Mouse (Mus musculus): ENCODE results near the gene Cep85l. TPM values are rescaled to one million over a fixed set of nuclear protein-coding genes. Genes with fewer than 3 reads are reported as not detected.

Gene Cep85l
- total RNA-seq, 2 experiments from 2014 or later: 45.6 to 62.4 TPM

DNA sequence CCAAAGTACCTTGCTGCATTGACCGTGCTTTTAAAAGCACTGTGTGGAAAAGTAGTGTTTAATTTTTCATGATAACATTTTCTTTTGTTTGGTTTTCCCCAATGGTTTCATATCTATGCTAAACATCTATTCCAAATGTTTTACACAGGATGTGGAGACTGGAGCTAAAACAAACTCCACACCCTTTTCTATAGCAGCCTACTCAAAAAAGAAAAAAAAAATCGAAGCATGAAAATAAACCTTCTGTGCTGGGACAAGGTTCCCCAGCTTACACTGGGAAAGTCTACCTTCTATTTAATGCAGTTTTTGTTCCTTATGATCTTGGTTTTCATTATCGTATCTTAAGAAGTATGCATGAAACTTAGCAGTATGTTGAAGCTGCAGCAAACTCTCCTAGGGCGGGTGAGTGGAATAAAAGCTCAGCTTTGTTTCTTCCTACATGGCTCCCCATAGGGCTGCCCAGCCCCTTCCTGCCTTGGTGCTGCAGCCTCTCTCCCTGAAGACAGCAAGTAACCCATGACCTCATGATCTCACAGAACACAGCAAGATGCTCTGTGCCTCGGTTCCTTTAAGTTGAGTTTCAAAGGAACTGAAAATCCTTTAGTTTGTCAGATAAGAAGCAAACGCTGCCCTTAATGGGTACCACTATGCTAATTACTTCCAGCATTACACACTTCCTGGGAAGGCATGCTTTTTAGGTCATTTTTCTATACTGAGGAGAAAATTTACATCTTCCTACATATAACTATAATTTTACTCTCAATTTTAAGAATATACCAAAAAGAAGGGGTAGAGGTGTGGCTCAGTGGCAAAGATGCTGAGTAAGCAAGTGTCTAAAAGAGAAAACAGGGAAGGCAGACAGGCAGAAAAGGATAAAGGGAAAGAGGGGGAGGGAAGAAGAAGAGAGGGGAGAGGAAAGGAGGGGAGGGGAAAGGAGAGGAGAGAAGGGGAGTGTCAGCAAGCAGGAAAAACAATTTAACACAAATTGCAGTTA, 34.6 kb upstream of the Cep85l start:
- DNase-seq: no peak
- Histone ChIP-seq H3K27ac (peak overlapping the region; percentile 71), H3K4me3 (no peak overlapping the region)
- no peak for TF ChIP-seq CTCF (IDR thresholded peaks at IDR 0.05)
- intact Hi-C loops (cut with DNase I): no loop called here

GRCm38 (mm10) chr10:53412936-53413335, 33.2 kb upstream of the Cep85l start:
- Histone ChIP-seq H3K27ac (peak overlapping the region; percentile 71), H3K4me3 (no peak overlapping the region)
- no peak for DNase-seq
- intact Hi-C loops (cut with DNase I): no loop called here
- no peak for TF ChIP-seq CTCF (IDR thresholded peaks at IDR 0.05)

GRCm38 (mm10) chr10:53412165-53412564, 32.4 kb upstream of the Cep85l start:
- intact Hi-C loops (cut with DNase I): no loop called here
- Histone ChIP-seq H3K4me3 (no peak overlapping the region), H3K27ac (peak overlapping the region; percentile 71)
- TF ChIP-seq CTCF (IDR thresholded peaks at IDR 0.05): no peak
- DNase-seq: no peak

DNA sequence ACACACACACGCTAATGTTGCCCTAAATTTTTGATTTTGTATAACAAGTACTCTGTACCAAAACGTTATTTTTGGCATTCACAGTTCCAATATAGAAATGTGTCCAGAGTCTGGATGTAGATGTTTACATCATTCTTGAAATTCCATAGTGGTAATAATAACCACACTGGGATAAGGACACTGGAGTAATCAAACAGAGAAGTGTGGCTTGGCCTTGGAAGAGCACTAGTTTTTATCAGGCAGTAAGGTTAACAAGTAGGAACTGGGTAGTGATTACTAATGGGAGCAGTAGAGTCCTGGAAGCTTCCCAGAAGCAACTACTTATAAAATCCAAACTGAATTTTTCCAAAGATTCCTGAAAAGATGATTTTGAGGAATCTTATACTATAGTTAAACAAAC, 31.1 kb upstream of the Cep85l start:
- intact Hi-C loops (cut with DNase I): no loop called here
- no peak for DNase-seq
- H3K27ac ChIP-seq: no peak overlapping the region
- no peak overlapping the region for H3K4me3 ChIP-seq
- no peak for TF ChIP-seq CTCF (IDR thresholded peaks at IDR 0.05)

DNA sequence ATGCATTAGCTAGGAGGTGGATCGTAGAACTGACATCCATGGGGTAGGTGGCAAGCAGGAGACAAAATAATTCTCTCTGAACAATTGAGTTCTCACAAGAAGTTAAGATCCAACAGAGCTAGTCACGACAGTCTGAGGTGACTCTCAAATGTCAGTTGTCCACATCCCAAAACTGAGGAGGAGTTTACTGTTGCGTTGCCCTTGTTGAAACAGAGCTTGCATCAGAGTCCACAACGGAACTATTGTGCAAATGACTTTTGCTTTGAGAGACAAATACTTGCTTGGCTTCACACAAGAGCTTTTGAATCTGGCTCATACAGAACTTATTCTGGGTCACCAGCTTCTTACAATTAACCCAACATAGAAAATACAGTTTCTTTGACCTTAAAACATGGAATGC, 27.7 kb upstream of the Cep85l start:
- H3K27ac ChIP-seq: no peak overlapping the region
- no peak for TF ChIP-seq CTCF (IDR thresholded peaks at IDR 0.05)
- intact Hi-C loops (cut with DNase I): no loop called here

GRCm38 (mm10) chr10:53406845-53407244, 27.1 kb upstream of the Cep85l start:
- no peak overlapping the region for H3K4me3 ChIP-seq
- DNase-seq: no peak
- no peak overlapping the region for H3K27ac ChIP-seq
- intact Hi-C loops (cut with DNase I): no loop called here
- no peak for TF ChIP-seq CTCF (IDR thresholded peaks at IDR 0.05)

More for the DNA sequence above, 27.7 kb upstream of the Cep85l start:
- no peak overlapping the region for H3K4me3 ChIP-seq
- no peak for DNase-seq

DNA sequence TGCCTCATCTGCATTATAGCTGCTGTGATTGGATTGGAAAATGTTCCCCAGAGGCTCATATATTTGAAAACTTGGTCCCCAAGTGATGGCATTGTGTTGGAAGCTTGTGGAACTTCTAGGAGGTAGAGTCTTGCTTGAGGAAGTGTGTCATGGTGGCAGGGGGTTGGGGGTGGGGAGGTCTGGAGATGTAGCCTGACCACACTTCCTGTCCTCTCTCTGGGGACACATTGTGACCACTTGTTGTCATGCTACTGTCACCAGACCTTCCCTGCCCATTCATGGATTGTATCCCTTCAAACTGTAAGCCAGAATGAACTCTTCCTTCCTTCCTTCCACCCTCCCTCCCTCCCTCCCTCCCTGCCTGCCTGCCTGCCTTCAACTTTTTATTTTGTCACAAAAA, 22.5 kb upstream of the Cep85l start:
- Histone ChIP-seq H3K4me3 (no peak overlapping the region), H3K27ac (no peak overlapping the region)
- DNase-seq: no peak
- intact Hi-C loops (cut with DNase I): no loop called here
- TF ChIP-seq CTCF (IDR thresholded peaks at IDR 0.05): no peak

GRCm38 (mm10) chr10:53399053-53399452, 19.3 kb upstream of the Cep85l start:
- no peak for TF ChIP-seq CTCF (IDR thresholded peaks at IDR 0.05)
- peak overlapping the region; percentile 95 for H3K27ac ChIP-seq
- no peak for DNase-seq
- intact Hi-C loops (cut with DNase I): loop anchor here (5.0 kb wide), 1 partner anchor 63 kb away; no protein-coding TSS in a partner anchor
- peak overlapping the region; percentile 68 for H3K4me3 ChIP-seq

DNA sequence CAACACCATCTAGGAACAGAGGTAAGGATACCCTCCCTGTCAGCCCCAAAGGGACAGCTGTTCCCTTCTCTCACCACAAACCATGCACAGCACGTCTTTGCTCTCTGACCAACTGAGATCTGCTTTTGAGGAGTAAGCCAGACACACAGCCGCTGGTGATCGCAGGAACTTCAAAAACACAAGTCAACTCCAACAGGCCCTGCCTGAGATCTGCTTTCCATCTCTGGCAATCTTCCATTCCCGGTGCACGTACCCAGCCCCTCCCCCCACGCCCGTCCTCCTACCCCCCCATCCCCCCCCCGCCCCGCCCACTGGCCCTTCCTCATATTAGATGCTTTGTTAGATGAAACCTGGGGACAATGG, 18.8 kb upstream of the Cep85l start:
- TF ChIP-seq CTCF (IDR thresholded peaks at IDR 0.05): no peak
- DNase-seq: peak; percentile 71
- H3K4me3 ChIP-seq: peak overlapping the region; percentile 68
- intact Hi-C loops (cut with DNase I): loop anchor here (5.0 kb wide), 1 partner anchor 64 kb away; no protein-coding TSS in a partner anchor
- peak overlapping the region; percentile 95 for H3K27ac ChIP-seq

DNA sequence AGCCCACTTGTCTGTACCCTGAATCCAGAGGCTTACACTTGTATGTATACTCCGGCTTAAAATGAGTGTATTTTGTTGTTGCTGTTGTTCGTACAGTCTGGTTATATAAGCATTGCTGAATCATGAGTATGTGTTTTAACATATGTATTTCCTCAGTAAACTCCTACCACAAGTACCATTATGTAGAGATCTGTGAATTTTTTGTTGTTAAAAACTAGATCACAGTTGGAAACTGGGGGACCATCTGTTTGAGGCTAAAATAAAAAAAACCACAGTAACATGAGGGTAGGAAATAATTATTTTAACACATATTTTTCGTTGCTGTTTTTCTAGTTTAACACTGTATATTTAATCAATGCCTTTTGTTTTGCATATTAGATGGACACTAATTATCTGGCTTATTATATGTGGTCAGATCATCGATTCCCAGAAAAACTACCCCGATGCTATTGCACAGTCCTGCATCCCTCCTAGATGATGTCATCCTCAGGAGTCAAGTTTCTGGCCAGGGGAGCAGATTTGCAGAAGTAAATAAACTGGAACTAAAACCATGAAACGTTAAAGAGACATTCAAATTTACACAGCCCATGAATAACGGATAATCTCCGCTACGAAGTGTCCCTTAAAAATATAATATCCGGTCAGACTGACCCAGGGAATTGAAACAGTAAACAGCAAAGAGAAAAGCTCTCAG, 18.2 kb upstream of the Cep85l start:
- DNase-seq: no peak
- H3K4me3 ChIP-seq: peak overlapping the region; percentile 68
- peak overlapping the region; percentile 95 for H3K27ac ChIP-seq
- intact Hi-C loops (cut with DNase I): loop anchor here (5.0 kb wide), 1 partner anchor 64 kb away; no protein-coding TSS in a partner anchor
- TF ChIP-seq CTCF (IDR thresholded peaks at IDR 0.05): no peak

GRCm38 (mm10) chr10:53394923-53395629, 15.3 kb upstream of the Cep85l start:
- no peak for TF ChIP-seq CTCF (IDR thresholded peaks at IDR 0.05)
- H3K4me3 ChIP-seq: no peak overlapping the region
- peak overlapping the region; percentile 43 for H3K27ac ChIP-seq
- DNase-seq: no peak
- intact Hi-C loops (cut with DNase I): loop anchor here (5.0 kb wide), 1 partner anchor 67 kb away; no protein-coding TSS in a partner anchor

- Histone ChIP-seq H3K27ac (peak overlapping the region; percentile 72), H3K4me3 (no peak overlapping the region)
- DNase-seq: no peak
- TF ChIP-seq CTCF (IDR thresholded peaks at IDR 0.05): no peak
- intact Hi-C loops (cut with DNase I): no loop called here
Observed at GRCm38 (mm10) chr10:53388227-53388920, 8.6 kb upstream of the Cep85l start.
